Mouse (Mus musculus) E14TG2a.4 (cell line): ENCODE measurements around the gene Gm12166.

Experiments used
- CTCF ChIP-seq: conservative IDR thresholded peaks from 2 replicates; pipeline ENCODE4 v1.5.1; 2014; ENCODE audit warnings: low read length
- NANOG ChIP-seq: IDR thresholded peaks from 2 replicates; pipeline ENCODE4 v1.6.1; 2014; ENCODE audit warnings: borderline replicate concordance, low read length, mixed read lengths

GRCm38 (mm10) chr11:46067371-46068060, 15.4 kb upstream of the Gm12166 start:
- no peak for TF ChIP-seq CTCF
- TF ChIP-seq NANOG: no peak
